Mouse (Mus musculus) kidney, adult 11 months (tissue): ENCODE results near the gene Ptpn18.
"Not testable (repeated sequence)": the region's sequence is repeated elsewhere in the genome, so short reads cannot be mapped to it uniquely, and the experiment has no call there.

Experiments
- DNase-seq: peaks from one replicate; pipeline ENCODE4 v3.0.0; 2022

The Ptpn18 gene

DNA sequence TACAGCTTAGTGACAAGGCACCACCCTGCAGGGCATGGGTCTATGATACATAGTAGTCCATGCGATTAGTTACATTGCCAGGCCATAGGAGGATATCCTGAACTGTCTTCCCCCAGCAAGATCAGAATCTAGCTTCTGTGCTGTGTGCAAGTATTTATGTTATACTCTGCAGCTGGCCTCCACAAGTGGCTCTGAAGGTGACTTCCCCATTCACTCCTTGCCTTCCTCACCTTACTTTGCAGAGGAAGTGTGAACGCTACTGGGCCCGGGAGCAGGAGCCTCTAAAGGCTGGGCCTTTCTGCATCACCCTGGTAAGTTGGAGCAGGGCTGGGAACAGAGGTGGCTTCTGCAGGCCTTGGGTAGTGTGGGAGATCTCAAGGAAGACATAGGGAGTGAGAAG lies 8.5 kb downstream of the Ptpn18 start:
- DNase-seq, result no peak

DNA sequence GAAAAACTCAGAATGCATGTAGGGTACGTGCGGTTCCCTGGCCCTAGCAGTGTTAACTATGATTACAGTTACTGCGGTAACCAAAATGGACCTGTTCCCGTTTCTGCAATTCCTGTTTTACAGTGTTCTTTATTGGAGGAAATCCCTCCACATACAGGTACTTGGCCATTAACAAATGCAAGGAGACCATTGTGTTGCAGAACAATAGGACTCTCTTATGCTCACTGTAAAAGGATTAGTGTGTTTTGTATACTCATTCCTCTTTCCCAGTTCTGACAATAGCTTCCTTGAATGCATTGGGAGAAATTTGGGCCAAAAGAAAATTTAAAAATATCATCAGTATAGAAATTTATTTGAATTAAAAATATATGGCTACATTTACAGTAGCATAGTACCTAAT lies 8.9 kb downstream of the Ptpn18 start:
- no peak for DNase-seq

- DNase-seq, result no peak
Measured at GRCm38 (mm10) chr1:34469801-34470200, 10.2 kb downstream of the Ptpn18 start.

- no peak for DNase-seq
Measured at GRCm38 (mm10) chr1:34472427-34473300, 13.1 kb downstream of the Ptpn18 start.

DNA sequence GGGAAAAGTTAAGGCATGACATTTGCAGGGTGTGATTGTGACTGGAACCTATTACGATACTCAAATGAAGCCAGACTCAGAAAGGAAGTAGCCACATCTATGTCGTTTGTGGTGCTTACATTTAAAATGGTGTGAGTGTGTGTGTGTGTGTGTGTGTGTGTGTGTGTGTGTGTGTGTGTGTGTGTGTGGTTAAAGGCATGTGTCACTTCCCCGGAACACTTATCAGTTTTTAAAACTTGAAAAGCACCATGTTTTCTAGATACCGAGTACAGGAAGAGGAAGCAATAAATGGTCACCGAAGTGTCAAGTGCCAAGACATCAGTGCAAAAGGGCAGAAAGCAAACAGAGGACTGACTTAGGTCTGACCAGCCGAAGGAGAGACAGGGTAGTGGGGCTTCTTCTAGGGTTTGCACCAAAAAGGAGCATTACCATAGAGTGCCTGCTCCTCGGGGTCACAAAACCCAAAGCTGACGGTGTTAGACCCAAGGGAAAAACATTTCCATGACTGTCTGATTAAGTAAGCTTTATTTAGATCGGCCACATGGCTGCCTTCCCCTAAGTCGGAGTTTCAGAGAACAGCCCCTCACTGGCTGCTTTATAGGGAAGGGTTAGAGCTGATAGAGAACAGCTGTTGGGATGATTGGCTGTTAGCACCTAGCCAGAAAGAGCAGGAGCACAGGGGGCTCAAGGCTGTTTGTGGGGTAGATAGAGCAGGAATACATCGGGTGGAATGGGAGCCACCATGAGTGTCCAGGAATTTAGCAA lies 19.5 kb downstream of the Ptpn18 start:
- DNase-seq, result no peak

DNA sequence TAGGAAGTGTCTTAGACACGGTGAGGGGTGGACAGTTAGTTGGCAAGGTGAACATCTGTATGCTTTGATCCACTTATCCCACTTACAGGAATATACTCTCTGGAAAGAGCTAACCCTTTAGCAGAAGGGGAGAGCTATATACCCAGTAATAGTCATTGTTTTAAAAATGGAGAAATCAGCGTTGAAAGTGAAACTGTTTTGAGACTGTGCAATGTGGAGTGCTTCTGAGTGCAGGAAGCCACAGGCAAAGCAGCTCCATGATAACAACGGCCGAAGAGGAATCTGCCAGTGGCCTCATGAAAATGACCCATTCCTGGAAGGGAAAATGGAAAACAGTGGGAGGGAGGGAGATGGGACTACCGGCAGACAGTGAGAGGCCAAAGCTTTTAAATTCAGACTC lies 21.2 kb downstream of the Ptpn18 start:
- DNase-seq, result no peak

DNA sequence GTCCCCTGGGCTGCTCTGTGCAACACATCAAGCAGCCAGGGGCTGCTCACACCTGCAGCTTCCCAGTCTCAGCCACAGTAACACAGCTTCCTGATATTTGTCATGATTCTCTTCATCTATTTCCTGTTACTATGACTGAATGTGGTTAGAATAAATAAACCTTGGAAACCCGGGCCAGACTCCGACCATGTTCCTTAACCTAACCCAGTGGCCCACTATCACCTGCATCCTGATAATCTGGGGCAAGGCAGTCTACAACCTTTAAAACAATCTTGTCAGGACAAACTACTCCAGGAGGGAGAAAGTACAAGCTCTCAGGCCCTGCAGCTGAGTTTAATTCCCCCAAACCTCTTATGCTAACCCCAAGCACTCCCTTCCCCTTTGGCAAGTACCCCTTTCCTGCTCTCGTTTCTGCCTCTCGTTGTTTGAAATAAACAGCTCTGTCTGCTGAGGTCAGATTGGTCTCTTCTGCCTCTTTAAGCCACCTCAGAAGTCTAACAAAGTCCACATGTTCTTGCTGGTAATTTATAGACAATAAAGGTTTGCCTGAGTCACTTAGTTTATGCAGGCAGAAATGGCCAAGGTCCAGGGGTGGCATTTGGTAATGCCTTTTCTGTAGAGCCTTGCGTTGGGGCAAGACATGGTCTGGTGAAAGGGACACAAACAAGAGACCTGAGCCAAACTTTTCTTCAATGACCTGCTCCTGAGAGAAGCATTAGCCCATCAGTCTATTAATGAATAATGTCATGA lies 22.5 kb downstream of the Ptpn18 start:
- DNase-seq, result no peak

DNA sequence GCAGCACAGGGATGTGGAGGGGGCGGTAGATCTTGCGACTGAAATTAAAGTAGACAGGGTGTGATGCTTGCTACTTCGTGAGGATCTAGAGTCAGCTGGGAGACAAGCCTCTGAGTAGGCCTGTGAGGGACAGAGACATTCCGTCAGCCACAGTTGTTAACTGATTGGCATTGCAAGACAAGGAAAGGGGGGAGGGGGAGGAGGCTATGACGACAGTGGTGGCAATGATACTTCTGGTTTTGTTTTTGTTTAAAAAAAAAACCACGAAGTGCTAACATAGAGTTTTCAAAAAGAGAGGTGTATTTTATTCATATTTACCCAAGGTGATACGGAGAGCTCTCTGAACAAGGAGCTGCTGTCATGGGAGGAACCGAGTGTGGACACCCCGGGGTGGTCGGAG lies 24.9 kb downstream of the Ptpn18 start:
- no peak for DNase-seq

- peak; percentile 14 for DNase-seq
Measured at GRCm38 (mm10) chr1:34485461-34486188, 26.1 kb downstream of the Ptpn18 start.

DNA sequence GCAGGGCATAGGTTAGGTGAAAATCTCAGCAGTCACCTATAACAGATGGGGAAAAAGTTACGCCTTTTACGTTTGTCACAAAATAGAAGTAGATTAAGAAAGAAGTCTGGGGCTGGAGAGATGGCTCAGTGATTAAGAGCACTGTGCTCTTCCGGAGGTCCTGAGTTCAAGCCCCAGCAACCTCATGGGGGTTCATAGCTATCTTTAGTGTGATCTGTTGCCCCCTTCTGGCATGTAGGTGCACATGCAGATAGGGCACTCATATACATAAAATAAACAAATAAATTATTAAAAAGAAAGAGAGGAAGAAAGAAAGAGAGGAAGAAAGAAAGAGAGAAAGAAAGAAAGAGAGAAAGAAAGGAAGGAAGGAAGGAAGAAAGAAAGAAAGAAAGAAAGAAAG lies 27.8 kb downstream of the Ptpn18 start:
- no peak for DNase-seq

DNA sequence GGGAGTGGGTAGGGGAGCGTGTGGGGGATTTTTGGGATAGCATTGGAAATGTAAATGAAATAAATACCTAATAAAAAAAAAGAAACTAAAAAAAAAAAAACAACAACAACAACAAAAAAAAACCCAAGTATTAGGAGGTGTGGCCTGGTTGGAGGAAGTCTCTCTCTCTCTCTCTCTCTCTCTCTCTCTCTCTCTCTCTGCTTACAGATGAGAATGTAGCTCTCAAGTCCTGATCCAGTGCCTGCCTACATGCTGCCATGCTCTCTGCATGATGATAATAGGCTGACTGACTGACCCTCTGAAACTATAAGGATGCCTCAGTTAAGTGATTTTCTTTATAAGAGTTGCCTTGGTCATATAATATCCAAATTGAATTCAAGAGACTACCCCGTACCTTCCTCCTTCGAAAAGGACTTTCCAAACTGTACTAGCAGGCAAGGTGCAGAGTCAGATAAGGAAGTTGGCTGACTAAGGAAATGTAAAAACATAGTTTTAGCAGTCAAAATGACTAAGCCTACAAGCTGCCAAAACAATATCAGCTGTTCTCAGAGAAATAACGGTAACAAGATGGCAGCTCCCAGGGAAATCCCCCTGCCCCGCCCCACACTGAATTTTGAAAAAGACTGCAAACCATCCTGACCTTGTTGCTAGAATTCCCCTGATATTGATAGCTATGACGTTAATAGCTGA lies 30.4 kb downstream of the Ptpn18 start:
- no peak for DNase-seq

GRCm38 (mm10) chr1:34491480-34491879 lies 31.9 kb downstream of the Ptpn18 start:
- DNase-seq, result no peak

DNA sequence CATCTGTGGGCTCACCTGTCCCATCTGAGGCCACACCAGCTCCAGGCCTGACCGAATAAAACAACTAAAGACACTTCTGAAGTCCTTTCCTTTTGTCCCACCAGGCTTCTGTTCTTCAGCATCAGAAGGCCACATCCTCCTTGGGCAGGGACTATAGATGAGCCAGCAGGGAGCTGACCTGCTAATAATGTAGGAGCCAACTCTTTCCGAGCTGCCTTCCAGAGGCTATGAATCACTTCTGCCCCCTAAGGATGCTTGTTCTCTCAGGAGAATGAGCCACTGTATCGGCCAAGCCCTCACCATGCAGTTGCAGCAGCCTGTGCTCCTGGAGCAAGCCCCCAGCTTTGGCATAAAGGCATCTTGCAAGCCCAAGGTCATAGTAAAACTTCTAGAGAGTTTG lies 43.4 kb downstream of the Ptpn18 start:
- DNase-seq, result no peak

GRCm38 (mm10) chr1:34505307-34505706 lies 45.7 kb downstream of the Ptpn18 start:
- no peak for DNase-seq

GRCm38 (mm10) chr1:34505970-34506551 lies 46.5 kb downstream of the Ptpn18 start:
- DNase-seq, result no peak

DNA sequence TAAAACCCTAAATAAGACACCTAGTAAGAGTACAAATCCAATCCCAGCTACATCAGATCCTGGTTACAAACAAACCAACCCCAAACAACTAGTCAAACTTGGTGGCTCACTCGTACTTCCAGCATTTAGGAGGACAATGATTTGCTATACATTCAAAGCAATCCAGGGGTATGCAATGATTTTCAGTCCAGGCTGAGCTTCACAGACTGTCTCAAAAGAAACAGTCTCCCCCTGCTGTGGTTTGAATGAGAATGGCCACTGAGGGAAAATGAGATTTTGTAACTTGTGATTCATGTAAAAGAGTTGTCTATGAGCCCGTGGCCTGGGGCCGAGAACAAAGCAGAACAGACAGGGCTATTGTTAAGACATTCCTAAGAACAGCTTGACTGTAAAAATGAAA lies 48.4 kb downstream of the Ptpn18 start:
- DNase-seq, result no peak

DNA sequence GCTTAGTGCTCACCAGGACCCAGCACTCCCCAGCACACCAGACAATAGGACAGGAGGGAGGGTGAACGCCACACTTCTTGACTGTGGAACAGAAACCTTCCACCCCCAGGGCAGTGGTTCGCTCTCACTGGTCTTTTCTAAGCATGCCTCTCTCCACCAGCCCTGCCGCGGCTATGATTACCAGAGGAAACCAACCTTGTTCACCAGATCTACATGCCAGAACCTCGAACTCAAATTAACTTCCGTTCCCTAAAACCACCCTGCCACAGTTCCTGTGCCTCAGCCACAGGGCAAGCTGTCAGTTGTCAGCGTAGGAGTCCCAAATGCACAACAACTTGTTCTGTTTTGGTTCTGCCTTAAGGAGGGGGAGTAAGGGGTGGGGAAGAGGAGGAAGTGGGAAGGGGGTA lies 51.0 kb downstream of the Ptpn18 start:
- no peak for DNase-seq

- DNase-seq, result no peak
Measured at GRCm38 (mm10) chr1:34511027-34511426, 51.5 kb downstream of the Ptpn18 start.

- DNase-seq, result no peak
Measured at GRCm38 (mm10) chr1:34513068-34513467, 53.5 kb downstream of the Ptpn18 start.

GRCm38 (mm10) chr1:34516595-34516994 lies 57.0 kb downstream of the Ptpn18 start:
- no peak for DNase-seq

GRCm38 (mm10) chr1:34517297-34517696 lies 57.7 kb downstream of the Ptpn18 start:
- not testable (repeated sequence) for DNase-seq

- not testable (repeated sequence) for DNase-seq
Measured at GRCm38 (mm10) chr1:34517797-34518196, 58.2 kb downstream of the Ptpn18 start.
